Mouse (Mus musculus) forebrain, embryonic 11.5 days (tissue): Measurements from ENCODE around the gene Tmem44. TPM values are rescaled to one million over a fixed set of nuclear protein-coding genes. Genes with fewer than 3 reads are reported as not detected.

Source experiments
- ATAC-seq: fragments of 200-750 bp; cut with Nextera tagmentation; replicated peaks from 2 replicates; pipeline ENCODE4 v1.8.0; 2017; ENCODE audit warnings: moderate TSS enrichment; ENCODE audit not compliant: low FRiP score
- DNase-seq: peaks from one replicate; pipeline ENCODE4 v3.0.0-alpha.2; 2017; ENCODE audit warnings: low spot score
- H3K27ac ChIP-seq: fragments of 300-500 bp; sonication (generic); 2 replicates; pipeline ENCODE4 v1.5.1; 2014; ENCODE audit warnings: low read depth, low read length
- H3K27me3 ChIP-seq: fragments of 300-500 bp; sonication (generic); 2 replicates; pipeline ENCODE4 v1.6.1; 2014; ENCODE audit warnings: mild to moderate bottlenecking, low read length, mixed read lengths; ENCODE audit not compliant: control insufficient read depth, insufficient read depth
- H3K36me3 ChIP-seq: fragments of 300-500 bp; sonication (generic); 2 replicates; pipeline ENCODE4 v1.6.1; 2014; ENCODE audit warnings: mild to moderate bottlenecking, low read length, moderate library complexity, mixed read lengths; ENCODE audit not compliant: control insufficient read depth, insufficient read depth
- H3K4me1 ChIP-seq: fragments of 300-500 bp; sonication (generic); replicated peaks from 2 replicates; pipeline ENCODE4 v1.6.1; 2014; ENCODE audit warnings: low read length, mixed read lengths; ENCODE audit not compliant: control insufficient read depth, insufficient read depth
- H3K4me2 ChIP-seq: fragments of 300-500 bp; sonication (generic); 2 replicates; pipeline ENCODE4 v1.6.1; 2014; ENCODE audit warnings: low read depth, mild to moderate bottlenecking, low read length, moderate library complexity, mixed read lengths; ENCODE audit not compliant: severe bottlenecking
- H3K4me3 ChIP-seq: fragments of 300-500 bp; sonication (generic); 2 replicates; pipeline ENCODE4 v1.5.1; 2014; ENCODE audit warnings: low read depth, low read length
- H3K9ac ChIP-seq: fragments of 300-500 bp; sonication (generic); 2 replicates; pipeline ENCODE4 v1.6.1; 2014; ENCODE audit warnings: low read length
- H3K9me3 ChIP-seq: fragments of 300-500 bp; sonication (generic); 2 replicates; pipeline ENCODE4 v1.6.1; 2016; ENCODE audit warnings: low read length, mixed read lengths; ENCODE audit not compliant: control insufficient read depth
- WGBS: fragments of 180-500 bp; shearing (Covaris S2); extraction: QIAGEN DNeasy Blood & Tissue Kit; methylation state at CpG from one replicate; pipeline ENCODE4 v1.1.7; 2014; 5-methylcytosine and 5-hydroxymethylcytosine counted together
- polyA plus RNA-seq: library from polyadenylated mRNA; unstranded; fragments of >200 nt; fragmentation: Nextera tagmentation; extraction: Ambion mirVana; gene quantifications from 2 replicates; pipeline ENCODE4 v1.2.1, GENCODE M21; 2014

The Tmem44 gene
- polyA plus RNA-seq, 1 experiment from 2014 or later = 26.3 TPM

GRCm38 (mm10) chr16:30502221-30502891, 48.3 kb downstream of the Tmem44 start:
- no peaks in the 10 kb centered on the region for H3K36me3 ChIP-seq
- ATAC-seq = no peak
- no peak overlapping the region for H3K9ac ChIP-seq
- peaks cover 2% of the 10 kb centered on the region for H3K4me1 ChIP-seq
- H3K27me3 ChIP-seq = peaks cover 3% of the 10 kb centered on the region; the same call in 1 of the 2 replicates
- DNase-seq = no peak
- no peak overlapping the region for H3K4me3 ChIP-seq
- 0 out of 2 replicates have a peak overlapping the region, but pooled peaks have one; percentile 12 for H3K4me2 ChIP-seq
- WGBS = 45% methylated on average over 25 of the region's 25 CpGs
- no peak overlapping the region for H3K27ac ChIP-seq
- no peaks in the 10 kb centered on the region for H3K9me3 ChIP-seq

DNA sequence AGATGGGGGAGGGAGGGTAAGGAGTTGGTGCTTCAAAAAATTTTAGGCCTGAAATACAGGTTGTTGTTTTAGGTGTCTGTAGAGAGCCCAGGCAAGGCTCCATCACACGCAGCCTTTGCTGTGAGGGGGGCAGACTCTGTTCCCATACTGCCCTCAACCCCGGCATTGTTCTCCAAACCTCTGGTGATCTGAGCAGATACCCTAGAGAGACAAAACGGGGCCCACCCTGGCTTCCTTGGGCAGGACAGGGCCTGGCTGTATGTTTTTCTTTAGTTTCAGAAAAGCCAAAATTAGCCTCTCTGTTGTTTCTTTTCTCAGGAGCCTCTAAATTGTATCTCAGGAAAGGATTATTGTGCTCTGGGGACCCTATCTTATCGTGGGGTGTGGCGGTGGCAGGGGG, 49.0 kb downstream of the Tmem44 start:
- DNase-seq = no peak
- no peak overlapping the region for H3K27ac ChIP-seq

GRCm38 (mm10) chr16:30500223-30500622, 50.4 kb downstream of the Tmem44 start:
- H3K4me2 ChIP-seq = no peak overlapping the region
- WGBS = 91% methylated on average over 7 of the region's 7 CpGs
- peaks cover 3% of the 10 kb centered on the region; the same call in 1 of the 2 replicates for H3K27me3 ChIP-seq
- no peaks in the 10 kb centered on the region for H3K9me3 ChIP-seq
- ATAC-seq = no peak
- H3K9ac ChIP-seq = no peak overlapping the region
- H3K27ac ChIP-seq = no peak overlapping the region
- no peak for DNase-seq
- H3K36me3 ChIP-seq = no peaks in the 10 kb centered on the region
- no peak overlapping the region for H3K4me3 ChIP-seq
- peaks cover 2% of the 10 kb centered on the region for H3K4me1 ChIP-seq

More for the DNA sequence above, 49.0 kb downstream of the Tmem44 start:
- H3K4me2 ChIP-seq = no peak overlapping the region
- no peaks in the 10 kb centered on the region for H3K36me3 ChIP-seq
- peaks cover 3% of the 10 kb centered on the region; the same call in 1 of the 2 replicates for H3K27me3 ChIP-seq
- WGBS = 65% methylated on average over 5 of the region's 5 CpGs
- no peak for ATAC-seq
- H3K9me3 ChIP-seq = no peaks in the 10 kb centered on the region
- H3K9ac ChIP-seq = no peak overlapping the region
- no peak overlapping the region for H3K4me3 ChIP-seq
- peaks cover 2% of the 10 kb centered on the region for H3K4me1 ChIP-seq

- Histone ChIP-seq H3K9me3 (no peaks in the 10 kb centered on the region), H3K36me3 (no peaks in the 10 kb centered on the region), H3K4me1 (peaks cover 2% of the 10 kb centered on the region), H3K9ac (peak overlapping the region; percentile 23; the same call in 1 of the 2 replicates), H3K4me2 (no peak overlapping the region), H3K4me3 (no peak overlapping the region), H3K27ac (no peak overlapping the region), H3K27me3 (peaks cover 3% of the 10 kb centered on the region; the same call in 1 of the 2 replicates)
- 24% methylated on average over 16 of the region's 16 CpGs for WGBS
- DNase-seq = no peak
- no peak for ATAC-seq
Observed at GRCm38 (mm10) chr16:30499126-30499857, 51.4 kb downstream of the Tmem44 start.

DNA sequence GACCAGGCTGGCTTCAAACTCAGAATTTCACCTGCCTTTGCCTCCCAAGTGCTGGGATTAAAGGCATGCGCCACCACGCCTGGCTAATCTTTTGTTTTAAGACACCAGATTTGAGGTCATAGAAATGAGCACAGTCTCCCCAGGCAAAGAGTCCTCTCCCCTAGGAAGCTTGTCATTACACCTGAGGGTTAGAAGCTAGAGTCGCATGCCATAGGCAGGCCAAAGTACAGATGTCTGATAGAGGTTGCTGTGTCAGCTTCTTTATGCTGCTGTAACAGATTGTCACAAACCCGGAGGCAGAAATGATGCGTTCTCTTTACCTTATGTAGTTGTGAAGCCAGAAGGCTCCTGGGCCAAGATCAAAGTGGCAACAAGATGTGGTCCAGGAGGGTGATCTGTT, 53.3 kb downstream of the Tmem44 start:
- Histone ChIP-seq H3K27me3 (no peaks in the 10 kb centered on the region), H3K9me3 (no peaks in the 10 kb centered on the region), H3K4me1 (peaks cover 2% of the 10 kb centered on the region), H3K9ac (no peak overlapping the region), H3K4me3 (no peak overlapping the region), H3K4me2 (no peak overlapping the region), H3K27ac (no peak overlapping the region), H3K36me3 (no peaks in the 10 kb centered on the region)
- WGBS = 90% methylated on average over 5 of the region's 5 CpGs
- DNase-seq (no peak), ATAC-seq (no peak)

GRCm38 (mm10) chr16:30494883-30495282, 55.8 kb downstream of the Tmem44 start:
- no peak overlapping the region for H3K4me3 ChIP-seq
- H3K4me1 ChIP-seq = peaks cover 6% of the 10 kb centered on the region

DNA sequence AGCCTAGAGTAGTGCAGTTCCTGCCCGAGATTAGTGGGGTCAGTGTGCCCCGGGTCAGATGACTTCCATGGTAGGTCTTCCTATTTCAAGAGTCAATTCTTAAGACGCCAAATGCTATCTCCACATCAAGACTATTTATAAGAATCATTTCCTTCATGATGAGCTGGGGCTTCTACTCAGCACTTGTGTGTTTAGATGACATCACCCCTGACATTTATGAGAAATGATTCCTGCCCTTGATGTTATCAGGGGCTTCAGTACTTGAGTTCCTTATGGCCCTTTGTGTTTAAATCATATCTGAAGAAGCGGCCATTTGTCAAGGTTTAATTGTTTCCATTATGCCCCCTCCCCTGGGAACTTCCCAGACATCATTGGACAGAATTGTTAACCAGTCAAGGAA, 58.9 kb downstream of the Tmem44 start:
- WGBS = 74% methylated on average over 4 of the region's 4 CpGs
- H3K27ac ChIP-seq = no peak overlapping the region
- ATAC-seq (no peak), DNase-seq (no peak)
- H3K36me3 ChIP-seq = no peaks in the 10 kb centered on the region
- no peaks in the 10 kb centered on the region for H3K9me3 ChIP-seq
- H3K27me3 ChIP-seq = no peaks in the 10 kb centered on the region
- no peak overlapping the region for H3K9ac ChIP-seq
- no peak overlapping the region for H3K4me3 ChIP-seq
- H3K4me1 ChIP-seq = peaks cover 4% of the 10 kb centered on the region; the same call in 1 of the 2 replicates
- H3K4me2 ChIP-seq = no peak overlapping the region

More at GRCm38 (mm10) chr16:30494883-30495282, 55.8 kb downstream of the Tmem44 start:
- Histone ChIP-seq H3K9me3 (no peaks in the 10 kb centered on the region), H3K9ac (no peak overlapping the region), H3K27me3 (no peaks in the 10 kb centered on the region), H3K27ac (no peak overlapping the region), H3K36me3 (no peaks in the 10 kb centered on the region), H3K4me2 (no peak overlapping the region)
- ATAC-seq (no peak), DNase-seq (no peak)
- WGBS = 95% methylated on average over 6 of the region's 6 CpGs

DNA sequence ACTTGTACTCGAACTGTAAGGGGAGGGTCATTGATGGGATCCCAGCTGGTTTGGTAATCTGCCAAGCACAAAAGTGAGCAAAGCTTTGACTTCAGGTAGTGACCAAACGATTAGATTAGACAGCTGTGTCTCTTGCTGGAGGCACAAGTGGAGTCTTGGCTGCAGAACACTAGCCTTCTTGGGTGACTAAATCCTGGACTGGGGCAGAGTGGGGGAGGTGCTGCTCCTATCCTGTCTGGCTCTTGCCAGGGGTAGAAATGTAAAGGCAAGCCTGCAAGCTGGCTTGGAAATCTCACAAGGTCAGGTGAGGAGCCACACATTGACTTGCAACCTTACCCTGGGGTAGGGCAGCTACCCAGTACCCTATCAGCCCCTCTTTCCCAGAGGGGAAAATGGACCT, 59.9 kb downstream of the Tmem44 start:
- Histone ChIP-seq H3K4me1 (peaks cover 4% of the 10 kb centered on the region; the same call in 1 of the 2 replicates), H3K9ac (no peak overlapping the region), H3K36me3 (no peaks in the 10 kb centered on the region), H3K4me2 (no peak overlapping the region), H3K27ac (no peak overlapping the region), H3K9me3 (no peaks in the 10 kb centered on the region), H3K27me3 (no peaks in the 10 kb centered on the region), H3K4me3 (no peak overlapping the region)
- DNase-seq (no peak), ATAC-seq (no peak)
- WGBS = 39% methylated on average over 2 of the region's 2 CpGs
